Mouse (Mus musculus): Measurements from ENCODE around the gene Kat7. TPM values are rescaled to one million over a fixed set of nuclear protein-coding genes. Genes with fewer than 3 reads are reported as not detected.

The Kat7 gene
- polyA plus RNA-seq, 1 experiment, result 55.5 TPM

DNA sequence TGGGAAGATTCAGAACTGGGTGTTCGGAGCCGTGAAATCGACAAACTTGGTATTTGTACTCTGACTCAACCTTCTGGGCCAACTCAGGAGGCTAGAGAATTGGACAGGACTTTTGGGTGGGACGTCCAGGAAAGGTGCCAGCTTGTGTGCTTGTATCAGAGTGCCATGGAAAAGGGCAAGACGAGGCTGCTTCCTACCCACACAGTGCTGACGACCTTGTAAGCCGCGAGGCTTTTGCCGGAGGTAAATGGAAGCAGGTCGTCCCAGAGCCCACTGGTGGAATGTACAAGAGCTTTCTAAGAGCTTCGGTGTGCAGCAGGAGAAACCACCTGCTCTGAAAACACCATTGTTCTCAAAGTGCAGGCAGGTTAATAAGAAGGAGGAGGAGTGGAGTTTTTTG, 16.2 kb upstream of the Kat7 start:
- Histone ChIP-seq H3K4me3 (ENCODE audit: control insufficient read depth, insufficient read depth, low read length) (no peak overlapping the region), H3K4me1 (replicated peaks; ENCODE audit: control insufficient read depth, insufficient read depth, low read length) (no peaks in the 10 kb centered on the region), H3K27me3 (ENCODE audit: control insufficient read depth, insufficient read depth, low read length) (no peaks in the 10 kb centered on the region), H3K27ac (ENCODE audit: control insufficient read depth, insufficient read depth, low read length) (no peak overlapping the region), H3K36me3 (ENCODE audit: control insufficient read depth, insufficient read depth, low read length) (no peaks in the 10 kb centered on the region)
- TF ChIP-seq POLR2A (IDR thresholded peaks at IDR 0.05; ENCODE audit: control insufficient read depth, extremely low read depth, insufficient read depth, low read length, poor library complexity) (no peak), CTCF (IDR thresholded peaks at IDR 0.05; ENCODE audit: borderline replicate concordance, control insufficient read depth, extremely low read depth, insufficient read depth, low read length, poor library complexity) (no peak)
- no peak for DNase-seq
- WGBS, result 92% methylated on average over 11 of the region's 11 CpGs

DNA sequence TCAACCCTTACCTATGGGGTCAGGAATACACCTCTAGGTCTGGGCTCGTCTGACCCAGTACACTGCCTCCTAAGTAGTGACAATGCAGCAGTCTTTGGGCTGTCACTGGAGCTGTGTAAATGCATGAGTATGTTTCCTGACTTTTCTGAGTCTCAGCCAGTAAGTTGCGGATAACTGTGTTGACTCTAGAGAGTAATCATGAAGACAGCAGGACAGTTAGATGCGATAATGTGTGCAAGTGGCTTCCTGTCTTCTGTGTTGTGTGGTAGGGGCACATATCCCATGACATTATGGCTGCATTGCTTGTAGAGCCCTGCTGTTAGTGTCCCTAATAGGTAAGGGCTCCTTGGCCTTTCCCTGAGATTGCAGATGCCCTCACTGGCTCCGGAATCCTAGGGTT, 15.8 kb upstream of the Kat7 start:
- Histone ChIP-seq H3K4me3 (ENCODE audit: control insufficient read depth, insufficient read depth, low read length) (no peak overlapping the region), H3K4me1 (replicated peaks; ENCODE audit: control insufficient read depth, insufficient read depth, low read length) (no peaks in the 10 kb centered on the region), H3K27me3 (ENCODE audit: control insufficient read depth, insufficient read depth, low read length) (no peaks in the 10 kb centered on the region), H3K27ac (ENCODE audit: control insufficient read depth, insufficient read depth, low read length) (no peak overlapping the region), H3K36me3 (ENCODE audit: control insufficient read depth, insufficient read depth, low read length) (no peaks in the 10 kb centered on the region)
- no peak for DNase-seq
- 97% methylated on average over 4 of the region's 4 CpGs for WGBS
- no peak for TF ChIP-seq POLR2A (IDR thresholded peaks at IDR 0.05; ENCODE audit: control insufficient read depth, extremely low read depth, insufficient read depth, low read length, poor library complexity)
- no peak for TF ChIP-seq CTCF (IDR thresholded peaks at IDR 0.05; ENCODE audit: borderline replicate concordance, control insufficient read depth, extremely low read depth, insufficient read depth, low read length, poor library complexity)

DNA sequence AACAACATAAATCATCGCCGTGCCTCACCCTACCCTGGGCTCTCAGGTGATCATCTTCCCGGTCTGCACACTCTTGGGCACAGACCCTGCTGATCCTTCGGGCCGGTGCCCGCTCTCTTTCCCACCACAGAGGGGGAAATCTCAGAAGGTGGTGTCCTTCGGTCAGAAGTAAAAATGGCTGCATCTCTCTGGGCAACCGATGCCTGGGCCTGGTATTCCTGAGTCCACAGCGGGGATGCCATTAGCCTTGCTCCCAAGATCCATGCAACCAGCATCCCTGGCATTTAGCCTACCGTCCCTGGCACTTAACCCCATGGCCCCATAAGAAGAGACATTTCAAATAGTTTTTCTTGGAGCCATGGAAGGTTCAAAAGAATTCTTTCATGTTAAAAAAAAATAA, 14.1 kb upstream of the Kat7 start:
- no peaks in the 10 kb centered on the region for H3K27me3 ChIP-seq (ENCODE audit: control insufficient read depth, insufficient read depth, low read length)
- 96% methylated on average over 10 of the region's 10 CpGs for WGBS
- TF ChIP-seq CTCF (IDR thresholded peaks at IDR 0.05; ENCODE audit: borderline replicate concordance, control insufficient read depth, extremely low read depth, insufficient read depth, low read length, poor library complexity) (no peak), POLR2A (IDR thresholded peaks at IDR 0.05; ENCODE audit: control insufficient read depth, extremely low read depth, insufficient read depth, low read length, poor library complexity) (no peak)
- no peak overlapping the region for H3K27ac ChIP-seq (ENCODE audit: control insufficient read depth, insufficient read depth, low read length)
- no peak for DNase-seq
- no peak overlapping the region for H3K4me3 ChIP-seq (ENCODE audit: control insufficient read depth, insufficient read depth, low read length)
- no peaks in the 10 kb centered on the region for H3K36me3 ChIP-seq (ENCODE audit: control insufficient read depth, insufficient read depth, low read length)
- H3K4me1 ChIP-seq (replicated peaks; ENCODE audit: control insufficient read depth, insufficient read depth, low read length), result no peaks in the 10 kb centered on the region

DNA sequence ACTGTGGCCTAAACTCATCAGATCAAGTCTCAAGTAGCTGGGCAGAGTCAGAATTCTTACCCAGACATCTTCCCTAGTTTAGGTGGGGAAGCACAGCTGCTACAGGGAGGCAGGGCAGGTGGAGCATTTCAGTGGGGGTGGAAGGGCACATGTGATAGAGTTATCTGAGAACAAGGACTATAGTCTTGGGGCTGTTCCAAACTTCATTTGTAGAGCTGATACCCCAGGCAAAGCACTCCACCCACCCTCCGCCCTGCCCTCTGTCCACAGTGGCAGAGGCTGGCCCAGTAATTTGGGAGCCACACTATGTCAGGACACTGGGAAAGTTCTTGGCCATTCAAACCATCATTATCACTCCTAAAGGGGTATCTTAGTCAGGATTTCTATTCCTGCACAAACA, 10.0 kb upstream of the Kat7 start:
- Histone ChIP-seq H3K4me3 (ENCODE audit: control insufficient read depth, insufficient read depth, low read length) (no peak overlapping the region), H3K4me1 (replicated peaks; ENCODE audit: control insufficient read depth, insufficient read depth, low read length) (no peaks in the 10 kb centered on the region), H3K36me3 (ENCODE audit: control insufficient read depth, insufficient read depth, low read length) (no peaks in the 10 kb centered on the region), H3K27me3 (ENCODE audit: control insufficient read depth, insufficient read depth, low read length) (no peaks in the 10 kb centered on the region), H3K27ac (ENCODE audit: control insufficient read depth, insufficient read depth, low read length) (no peak overlapping the region)
- DNase-seq, result no peak
- no peak for TF ChIP-seq POLR2A (IDR thresholded peaks at IDR 0.05; ENCODE audit: control insufficient read depth, extremely low read depth, insufficient read depth, low read length, poor library complexity)
- WGBS, result 96% methylated on average over 1 of the region's 1 CpGs

DNA sequence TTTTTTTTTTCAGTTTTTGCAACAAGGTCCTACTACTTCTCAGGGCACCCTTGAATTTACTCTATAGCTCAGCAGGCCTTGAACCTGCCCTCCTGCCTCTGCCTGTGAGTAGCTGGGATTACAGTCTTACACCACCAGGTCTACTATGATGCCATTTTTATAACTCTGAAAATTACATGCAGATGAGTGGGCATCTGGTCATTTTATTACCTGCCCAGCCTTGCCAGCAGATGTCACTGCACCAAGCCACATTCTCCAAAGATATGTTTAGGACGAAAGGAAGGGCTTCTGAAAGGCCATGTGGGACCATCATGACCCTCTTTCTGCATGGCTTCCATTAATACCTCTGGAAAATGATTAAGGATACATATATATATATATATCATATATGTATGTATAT, 9.5 kb upstream of the Kat7 start:
- DNase-seq, result no peak
- no peak overlapping the region for H3K4me3 ChIP-seq (ENCODE audit: control insufficient read depth, insufficient read depth, low read length)
- TF ChIP-seq CTCF (IDR thresholded peaks at IDR 0.05; ENCODE audit: borderline replicate concordance, control insufficient read depth, extremely low read depth, insufficient read depth, low read length, poor library complexity), result no peak
- TF ChIP-seq POLR2A (IDR thresholded peaks at IDR 0.05; ENCODE audit: control insufficient read depth, extremely low read depth, insufficient read depth, low read length, poor library complexity), result no peak
- WGBS, result 85% methylated on average over 1 of the region's 1 CpGs
- no peaks in the 10 kb centered on the region for H3K4me1 ChIP-seq (replicated peaks; ENCODE audit: control insufficient read depth, insufficient read depth, low read length)
- H3K27ac ChIP-seq (ENCODE audit: control insufficient read depth, insufficient read depth, low read length), result no peak overlapping the region
- H3K36me3 ChIP-seq (ENCODE audit: control insufficient read depth, insufficient read depth, low read length), result no peaks in the 10 kb centered on the region
- H3K27me3 ChIP-seq (ENCODE audit: control insufficient read depth, insufficient read depth, low read length), result no peaks in the 10 kb centered on the region

DNA sequence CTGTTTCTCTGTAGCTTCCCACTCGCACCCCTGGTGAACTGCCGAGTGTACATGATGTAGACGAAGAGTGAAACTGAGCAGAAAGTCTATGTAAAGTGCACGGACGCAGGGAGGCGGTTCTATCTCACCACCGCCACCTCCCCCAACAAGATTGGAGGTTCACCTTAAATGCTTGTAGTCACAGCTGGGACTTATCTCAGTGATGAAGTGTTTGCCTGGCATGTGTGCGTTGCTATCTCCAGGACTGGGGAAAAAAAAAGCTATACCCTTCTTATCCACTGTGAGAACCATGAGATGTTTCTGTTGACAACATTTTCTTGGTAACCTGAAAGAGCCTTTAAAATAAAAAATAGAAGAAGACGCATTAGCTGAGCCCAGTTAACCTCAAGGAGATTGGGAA, 8.1 kb upstream of the Kat7 start:
- no peaks in the 10 kb centered on the region for H3K4me1 ChIP-seq (replicated peaks; ENCODE audit: control insufficient read depth, insufficient read depth, low read length)
- no peak overlapping the region for H3K27ac ChIP-seq (ENCODE audit: control insufficient read depth, insufficient read depth, low read length)
- no peaks in the 10 kb centered on the region for H3K27me3 ChIP-seq (ENCODE audit: control insufficient read depth, insufficient read depth, low read length)
- DNase-seq, result no peak
- no peaks in the 10 kb centered on the region for H3K36me3 ChIP-seq (ENCODE audit: control insufficient read depth, insufficient read depth, low read length)
- no peak overlapping the region for H3K4me3 ChIP-seq (ENCODE audit: control insufficient read depth, insufficient read depth, low read length)
- TF ChIP-seq CTCF (IDR thresholded peaks at IDR 0.05; ENCODE audit: borderline replicate concordance, control insufficient read depth, extremely low read depth, insufficient read depth, low read length, poor library complexity), result no peak
- TF ChIP-seq POLR2A (IDR thresholded peaks at IDR 0.05; ENCODE audit: control insufficient read depth, extremely low read depth, insufficient read depth, low read length, poor library complexity), result no peak
- 95% methylated on average over 9 of the region's 9 CpGs for WGBS

DNA sequence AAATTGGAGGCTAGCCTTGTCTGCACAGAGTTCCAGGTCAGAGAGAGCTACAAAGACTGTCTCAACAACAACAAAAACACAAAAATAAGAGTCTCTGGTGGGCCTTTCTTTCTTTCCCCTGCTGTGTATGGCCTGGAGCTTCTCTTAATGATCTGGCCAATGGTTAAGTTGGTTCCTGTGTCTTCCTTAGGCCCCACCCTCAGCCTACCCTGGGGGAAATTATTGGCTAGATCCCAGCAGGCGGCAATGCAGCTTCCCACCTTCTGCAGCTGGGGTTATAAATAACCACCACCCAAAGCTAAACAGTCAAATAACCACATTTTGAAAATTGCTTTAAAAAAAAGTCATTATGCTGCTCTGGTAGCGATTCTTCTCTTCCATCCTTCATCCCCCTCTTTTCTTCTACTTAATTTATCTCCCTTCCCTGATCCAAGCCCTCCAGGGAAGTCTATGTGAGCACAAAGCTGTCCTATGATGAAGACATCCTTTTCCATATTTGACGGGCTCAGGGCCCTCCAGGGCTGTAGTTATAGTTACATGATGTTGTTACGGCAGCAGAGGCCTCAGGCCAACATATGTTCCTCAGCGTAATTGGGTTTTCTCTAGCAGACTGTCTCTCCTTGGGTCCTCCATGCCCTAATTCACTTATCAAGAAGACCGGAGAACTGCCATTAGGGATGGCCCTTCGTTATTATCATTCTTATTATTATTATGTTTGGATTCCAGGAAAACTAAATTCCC, 5.3 kb upstream of the Kat7 start:
- H3K4me1 ChIP-seq (replicated peaks; ENCODE audit: control insufficient read depth, insufficient read depth, low read length), result peaks cover 7% of the 10 kb centered on the region
- no peaks in the 10 kb centered on the region for H3K27me3 ChIP-seq (ENCODE audit: control insufficient read depth, insufficient read depth, low read length)
- H3K27ac ChIP-seq (ENCODE audit: control insufficient read depth, insufficient read depth, low read length), result no peak overlapping the region
- 69% methylated on average over 7 of the region's 7 CpGs for WGBS
- no peak for TF ChIP-seq POLR2A (IDR thresholded peaks at IDR 0.05; ENCODE audit: control insufficient read depth, extremely low read depth, insufficient read depth, low read length, poor library complexity)
- no peak for TF ChIP-seq CTCF (IDR thresholded peaks at IDR 0.05; ENCODE audit: borderline replicate concordance, control insufficient read depth, extremely low read depth, insufficient read depth, low read length, poor library complexity)
- H3K36me3 ChIP-seq (ENCODE audit: control insufficient read depth, insufficient read depth, low read length), result no peaks in the 10 kb centered on the region
- no peak for DNase-seq
- H3K4me3 ChIP-seq (ENCODE audit: control insufficient read depth, insufficient read depth, low read length), result no peak overlapping the region

Measured in thymus, adult 2 months (tissue).